Mouse (Mus musculus): ENCODE measurements at regions not wholly inside any gene's neighbourhood (a gene's known extent, or its start where the extent isn't known, plus 50 kb on each side); places are given as distances from the start of the nearest gene placed in this dataset.
"Not testable (repeated sequence)": the region's sequence is repeated elsewhere in the genome, so short reads cannot be mapped to it uniquely, and the experiment has no call there.

- ATAC-seq = peak; percentile 58; the same call in 1 of the 2 replicates
- 80% methylated on average over 3 of the region's 6 CpGs for WGBS
- not testable (repeated sequence) for H3K9ac ChIP-seq (ENCODE audit: low read length)
Measured at GRCm38 (mm10) chr13:12680954-12681571, 115.4 kb downstream of the Ero1lb start.

GRCm38 (mm10) chr13:12680283-12680953, 114.7 kb downstream of the Ero1lb start:
- H3K36me3 ChIP-seq (ENCODE audit: control insufficient read depth, insufficient read depth, low read length); H3K4me3 ChIP-seq (ENCODE audit: low read depth, low read length); H3K4me1 ChIP-seq (ENCODE audit: control insufficient read depth, insufficient read depth, low read length); H3K27me3 ChIP-seq (replicated peaks; ENCODE audit: control insufficient read depth, insufficient read depth, low read length); H3K27ac ChIP-seq (ENCODE audit: low read depth, low read length); H3K9ac ChIP-seq (ENCODE audit: low read length); H3K9me3 ChIP-seq (replicated peaks; ENCODE audit: control insufficient read depth, low read length): not testable (repeated sequence)
- peak overlapping the region; percentile 26; the same call in 1 of the 2 replicates for H3K4me2 ChIP-seq (ENCODE audit: low read length)
- WGBS = 16% methylated on average over 18 of the region's 19 CpGs
- peak; percentile 81 for ATAC-seq
- peak; percentile 62 for DNase-seq (ENCODE audit: low spot score)

More at GRCm38 (mm10) chr13:12680954-12681571, 115.4 kb downstream of the Ero1lb start:
- H3K4me3 ChIP-seq (ENCODE audit: low read depth, low read length); H3K36me3 ChIP-seq (ENCODE audit: control insufficient read depth, insufficient read depth, low read length); H3K4me1 ChIP-seq (ENCODE audit: control insufficient read depth, insufficient read depth, low read length); H3K27ac ChIP-seq (ENCODE audit: low read depth, low read length); DNase-seq (ENCODE audit: low spot score); H3K27me3 ChIP-seq (replicated peaks; ENCODE audit: control insufficient read depth, insufficient read depth, low read length); H3K4me2 ChIP-seq (ENCODE audit: low read length); H3K9me3 ChIP-seq (replicated peaks; ENCODE audit: control insufficient read depth, low read length): not testable (repeated sequence)

DNA sequence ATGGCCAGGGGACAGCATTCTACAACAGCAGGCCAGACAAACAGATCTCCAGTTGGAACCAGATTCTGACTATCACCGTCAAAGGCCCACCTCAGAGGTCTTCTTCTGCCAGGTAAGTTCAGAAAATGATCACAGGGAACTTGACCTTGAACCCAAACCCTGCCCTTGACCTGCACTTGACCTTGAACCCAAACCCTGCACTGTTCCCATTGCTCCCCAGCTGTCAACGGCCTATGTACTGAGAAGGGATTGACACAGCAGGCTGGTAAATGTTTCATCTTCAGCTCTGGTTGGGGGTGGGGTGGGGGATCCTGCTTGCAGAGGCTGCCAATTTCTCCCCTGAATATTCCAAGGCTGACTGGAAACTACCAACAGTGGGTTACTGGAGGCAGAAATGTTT, 111.7 kb downstream of the Ero1lb start:
- ATAC-seq = no peak
- no peak overlapping the region for H3K9ac ChIP-seq (ENCODE audit: low read length)
- whole genome bisulfite sequencing = 94% methylated on average over 2 of the region's 2 CpGs

DNA sequence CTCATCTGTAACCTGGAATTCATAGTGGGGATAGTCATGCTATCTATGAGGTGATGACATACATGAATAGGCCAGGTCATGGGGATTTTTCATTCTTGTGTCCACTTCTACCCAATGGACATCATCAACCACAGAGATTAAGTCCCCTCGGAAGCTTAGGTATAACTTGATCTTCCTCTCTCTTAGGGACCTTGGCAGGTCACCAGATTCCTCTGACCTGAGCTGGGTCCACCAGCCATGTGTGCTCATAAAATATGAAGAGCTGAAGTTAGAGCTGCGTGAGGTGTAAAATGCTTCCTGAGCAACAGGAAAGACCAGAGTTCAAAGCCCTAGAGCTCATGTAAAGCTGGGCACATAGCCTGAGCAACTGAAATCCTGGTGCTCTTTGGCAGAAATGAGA, 105.3 kb downstream of the Ero1lb start:
- not testable (repeated sequence) for H3K4me3 ChIP-seq (ENCODE audit: low read depth, low read length); H3K36me3 ChIP-seq (ENCODE audit: control insufficient read depth, insufficient read depth, low read length); H3K27me3 ChIP-seq (replicated peaks; ENCODE audit: control insufficient read depth, insufficient read depth, low read length); H3K9me3 ChIP-seq (replicated peaks; ENCODE audit: control insufficient read depth, low read length); H3K4me2 ChIP-seq (ENCODE audit: low read length); H3K4me1 ChIP-seq (ENCODE audit: control insufficient read depth, insufficient read depth, low read length); DNase-seq (ENCODE audit: low spot score); ATAC-seq; H3K27ac ChIP-seq (ENCODE audit: low read depth, low read length); H3K9ac ChIP-seq (ENCODE audit: low read length)
- WGBS = 95% methylated on average over 2 of the region's 2 CpGs

More for the DNA sequence above, 111.7 kb downstream of the Ero1lb start:
- H3K4me2 ChIP-seq (ENCODE audit: low read length) = no peak overlapping the region
- H3K36me3 ChIP-seq (ENCODE audit: control insufficient read depth, insufficient read depth, low read length) = no peaks in the 10 kb centered on the region
- no peaks in the 10 kb centered on the region for H3K9me3 ChIP-seq (replicated peaks; ENCODE audit: control insufficient read depth, low read length)
- H3K4me1 ChIP-seq (ENCODE audit: control insufficient read depth, insufficient read depth, low read length) = no peaks in the 10 kb centered on the region
- DNase-seq (ENCODE audit: low spot score) = no peak
- no peaks in the 10 kb centered on the region for H3K27me3 ChIP-seq (replicated peaks; ENCODE audit: control insufficient read depth, insufficient read depth, low read length)
- H3K4me3 ChIP-seq (ENCODE audit: low read depth, low read length) = no peak overlapping the region
- H3K27ac ChIP-seq (ENCODE audit: low read depth, low read length) = no peak overlapping the region

DNA sequence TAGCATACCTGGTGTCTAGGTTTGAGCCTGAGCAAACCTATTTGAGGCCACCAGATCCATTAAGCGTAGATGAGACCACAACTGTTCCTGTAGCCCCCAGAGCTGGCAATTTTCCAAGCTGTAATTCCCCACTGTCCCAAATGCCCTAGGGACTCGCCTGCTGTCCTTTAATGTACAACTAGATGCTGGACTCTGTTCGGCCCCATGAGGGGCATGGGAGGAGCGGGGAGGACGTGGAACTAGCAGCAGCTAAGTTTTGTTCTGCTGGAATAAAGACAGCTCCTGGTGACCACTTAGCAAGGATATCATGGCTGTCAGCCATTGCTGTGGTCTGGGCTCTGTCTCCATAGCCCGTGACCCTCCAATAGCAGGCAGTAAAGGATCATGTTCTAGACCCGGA, 103.1 kb downstream of the Ero1lb start:
- H3K4me2 ChIP-seq (ENCODE audit: low read length); H3K27me3 ChIP-seq (replicated peaks; ENCODE audit: control insufficient read depth, insufficient read depth, low read length); H3K9ac ChIP-seq (ENCODE audit: low read length); H3K27ac ChIP-seq (ENCODE audit: low read depth, low read length); H3K4me1 ChIP-seq (ENCODE audit: control insufficient read depth, insufficient read depth, low read length); ATAC-seq; H3K9me3 ChIP-seq (replicated peaks; ENCODE audit: control insufficient read depth, low read length); H3K36me3 ChIP-seq (ENCODE audit: control insufficient read depth, insufficient read depth, low read length); H3K4me3 ChIP-seq (ENCODE audit: low read depth, low read length); DNase-seq (ENCODE audit: low spot score): not testable (repeated sequence)
- WGBS = no CpG with 5 or more reads among the region's 7 CpGs

- WGBS = 87% methylated on average over 9 of the region's 9 CpGs
- not testable (repeated sequence) for ATAC-seq; H3K4me2 ChIP-seq (ENCODE audit: low read length); H3K4me3 ChIP-seq (ENCODE audit: low read depth, low read length); H3K4me1 ChIP-seq (ENCODE audit: control insufficient read depth, insufficient read depth, low read length); H3K27me3 ChIP-seq (replicated peaks; ENCODE audit: control insufficient read depth, insufficient read depth, low read length); DNase-seq (ENCODE audit: low spot score); H3K27ac ChIP-seq (ENCODE audit: low read depth, low read length); H3K36me3 ChIP-seq (ENCODE audit: control insufficient read depth, insufficient read depth, low read length); H3K9me3 ChIP-seq (replicated peaks; ENCODE audit: control insufficient read depth, low read length); H3K9ac ChIP-seq (ENCODE audit: low read length)
Measured at GRCm38 (mm10) chr13:12667727-12668665, 102.3 kb downstream of the Ero1lb start.

GRCm38 (mm10) chr13:12666050-12666449, 100.4 kb downstream of the Ero1lb start:
- 87% methylated on average over 3 of the region's 3 CpGs for WGBS
- H3K9me3 ChIP-seq (replicated peaks; ENCODE audit: control insufficient read depth, low read length); H3K4me1 ChIP-seq (ENCODE audit: control insufficient read depth, insufficient read depth, low read length); H3K9ac ChIP-seq (ENCODE audit: low read length); H3K27me3 ChIP-seq (replicated peaks; ENCODE audit: control insufficient read depth, insufficient read depth, low read length); H3K4me3 ChIP-seq (ENCODE audit: low read depth, low read length); ATAC-seq; H3K36me3 ChIP-seq (ENCODE audit: control insufficient read depth, insufficient read depth, low read length); DNase-seq (ENCODE audit: low spot score); H3K4me2 ChIP-seq (ENCODE audit: low read length); H3K27ac ChIP-seq (ENCODE audit: low read depth, low read length): not testable (repeated sequence)

Measured in forebrain, embryonic 14.5 days (tissue).